Mouse (Mus musculus) kidney, adult 9 months (tissue): ENCODE data around the gene Samd11.

Experiments used
- DNase-seq: peaks from one replicate; pipeline ENCODE4 v3.0.0; 2022

Samd11 gene

DNA sequence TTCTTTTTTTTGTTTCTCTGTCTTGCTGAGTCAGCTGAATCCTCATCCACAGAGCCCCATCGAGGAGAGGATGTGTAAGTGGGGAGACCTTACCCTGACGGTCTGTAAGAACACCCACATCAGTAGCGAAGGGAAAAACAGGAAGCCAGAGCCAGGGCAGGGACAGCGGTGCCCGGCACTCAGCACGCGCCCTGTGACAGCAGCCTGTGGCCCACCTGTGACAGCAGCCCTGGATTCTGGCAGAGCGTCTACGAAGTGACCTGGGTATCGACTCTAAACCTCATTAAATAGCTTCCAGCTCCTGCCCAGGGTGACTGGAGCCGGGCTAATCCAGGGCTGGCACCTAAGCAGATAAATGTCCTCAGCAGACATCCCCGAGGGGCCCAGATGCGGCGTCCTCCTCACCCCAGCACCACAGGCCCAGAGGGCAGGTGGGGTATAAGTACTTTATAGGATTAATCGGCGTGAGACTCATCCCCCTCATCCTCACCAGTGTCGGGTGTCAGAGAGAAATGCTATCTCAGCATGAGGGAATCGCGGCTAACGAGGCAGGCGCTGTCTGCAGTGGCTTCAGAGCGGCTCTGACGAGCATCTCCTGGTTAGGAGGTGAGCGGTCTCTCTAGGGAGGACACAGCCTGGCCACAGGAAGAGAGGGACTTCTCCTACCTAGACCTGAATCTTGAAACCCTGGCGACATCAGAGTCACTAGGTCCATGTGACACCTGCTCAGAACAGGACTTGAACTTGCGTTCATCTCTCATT, at the start of gene Samd11:
Samd11 (minus strand) TSS at position 580 of the 762 bp plus-strand sequence.
- no peak for DNase-seq

DNA sequence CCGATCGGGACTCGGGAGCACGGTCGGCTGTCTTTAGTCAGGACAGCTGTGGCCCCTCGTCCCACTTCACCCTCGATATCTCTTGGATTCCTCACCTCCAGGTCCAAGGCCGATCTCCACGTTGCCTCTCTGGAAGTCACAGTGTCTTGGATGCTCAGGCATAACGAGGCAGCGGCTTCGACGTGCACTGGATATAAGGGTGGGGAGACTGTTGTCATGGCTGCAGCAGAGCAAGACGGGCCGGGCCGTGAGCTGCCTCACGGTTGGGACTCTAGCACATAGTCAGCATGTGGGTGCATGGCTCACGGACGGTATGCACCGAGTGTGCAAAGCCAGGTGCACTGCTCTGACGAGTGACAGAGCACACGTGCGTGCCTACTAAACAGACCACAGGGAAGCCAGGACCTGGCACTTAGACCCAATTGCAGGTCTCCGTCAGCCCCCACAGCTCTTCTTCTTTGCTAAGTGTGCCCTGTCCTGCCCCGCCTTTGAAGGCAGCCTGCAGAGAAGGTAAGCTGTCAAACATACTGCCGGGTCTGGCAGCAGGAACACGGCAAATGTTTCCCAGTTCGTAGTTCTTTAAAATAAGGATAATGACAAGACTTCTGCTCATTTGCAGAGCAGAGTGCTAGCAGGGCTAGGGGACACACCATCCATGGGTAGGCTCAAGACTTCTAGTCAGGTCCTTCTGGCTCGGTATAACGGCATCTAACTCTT, 938 bp downstream of the Samd11 start:
- no peak for DNase-seq

DNA sequence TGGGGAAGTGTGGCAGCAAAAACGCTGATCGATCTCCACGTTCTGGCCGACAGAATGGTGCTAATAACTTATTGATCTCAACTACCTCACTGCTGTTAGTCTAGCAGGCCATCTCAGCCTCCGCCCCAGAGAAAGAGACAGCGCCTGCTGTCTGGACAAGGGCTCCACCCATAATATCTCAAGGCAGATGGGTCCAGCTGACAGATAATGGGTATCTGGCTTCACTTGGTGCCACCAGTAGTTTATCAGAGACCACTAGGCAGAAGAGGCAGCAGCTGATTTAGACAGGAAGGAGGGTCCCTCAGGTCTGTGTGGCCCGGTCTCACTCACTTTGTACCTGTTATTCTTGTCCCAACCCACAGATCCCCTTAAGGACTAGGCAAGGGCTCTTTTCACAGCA, 2.4 kb downstream of the Samd11 start:
- DNase-seq: no peak

DNA sequence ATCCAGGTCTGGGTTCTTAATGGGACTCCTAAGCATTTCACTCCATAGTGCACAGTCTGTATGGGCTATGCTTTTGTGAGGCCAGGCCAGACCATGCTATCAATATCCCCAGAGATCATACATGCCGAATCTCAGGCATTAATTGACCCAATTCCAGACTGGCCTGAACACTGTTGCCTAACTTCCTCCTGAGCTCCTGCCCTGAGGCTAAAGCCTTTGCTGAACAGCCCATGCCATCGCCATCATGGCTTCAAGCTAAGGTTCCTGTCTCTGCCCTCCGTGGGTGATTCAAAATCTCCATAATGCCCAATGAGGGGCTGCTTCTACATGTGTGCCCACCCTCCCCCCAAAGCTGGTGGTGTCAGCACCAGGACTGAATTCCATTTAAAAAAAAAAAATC, 2.8 kb downstream of the Samd11 start:
- no peak for DNase-seq

DNA sequence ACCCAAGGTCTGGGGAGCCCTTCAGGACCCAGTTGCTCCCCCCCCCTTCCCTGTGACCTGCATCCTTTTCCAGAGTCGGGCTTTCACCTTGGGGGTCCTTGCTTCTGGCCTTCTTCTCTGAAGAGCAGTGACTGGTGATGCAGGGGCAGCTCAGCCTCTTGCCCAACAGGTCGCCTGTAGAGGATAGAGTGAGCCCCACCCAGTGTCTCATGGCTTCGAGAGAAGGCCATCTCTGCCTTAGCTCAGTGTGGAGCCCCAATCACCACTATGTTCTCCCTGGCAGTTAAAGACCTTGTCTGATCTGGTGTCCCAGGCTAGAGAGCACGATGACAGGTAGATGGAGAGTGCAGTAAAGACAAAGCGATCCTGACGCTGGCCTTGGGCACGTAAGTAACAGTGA, 3.3 kb downstream of the Samd11 start:
- no peak for DNase-seq

DNA sequence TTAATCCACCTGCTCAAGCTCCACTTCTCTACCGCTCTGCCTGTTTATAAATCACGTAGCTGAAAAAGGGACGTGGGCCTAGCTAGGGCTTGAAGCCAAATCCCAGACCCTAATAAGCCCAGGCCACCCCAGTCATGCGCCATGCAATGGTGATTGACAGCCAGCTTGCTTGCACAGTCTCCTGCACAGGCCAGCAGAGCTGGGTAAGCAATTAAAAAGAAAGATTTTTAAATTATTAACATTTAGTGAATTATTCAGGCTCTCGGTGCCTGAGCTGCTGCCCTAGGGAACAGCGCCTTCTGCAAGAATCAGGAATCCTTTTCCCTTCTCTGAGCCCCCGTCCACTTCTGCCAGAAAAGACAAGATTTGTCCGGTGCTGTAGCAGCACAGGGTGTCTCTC, 4.4 kb downstream of the Samd11 start:
- peak; percentile 15 for DNase-seq

DNA sequence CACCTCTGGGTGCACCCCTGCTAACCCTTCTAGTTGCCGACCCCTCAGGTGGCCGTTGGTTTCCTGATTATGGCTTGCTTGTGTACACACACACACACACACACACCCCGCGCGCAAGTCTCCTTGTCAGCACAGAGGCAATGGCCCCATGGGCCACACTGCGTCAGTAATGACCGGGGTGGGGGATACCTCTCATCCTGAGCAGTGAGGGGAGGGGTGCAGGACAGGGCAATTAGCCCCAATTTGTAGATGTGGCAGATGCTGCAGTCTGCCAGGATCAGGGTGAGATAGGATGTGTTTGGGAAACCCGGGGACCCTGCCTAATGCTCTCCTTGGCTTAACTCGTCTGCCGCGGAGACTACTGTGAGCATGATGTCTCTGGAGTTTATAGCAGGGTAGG, 5.9 kb downstream of the Samd11 start:
- DNase-seq: no peak

DNA sequence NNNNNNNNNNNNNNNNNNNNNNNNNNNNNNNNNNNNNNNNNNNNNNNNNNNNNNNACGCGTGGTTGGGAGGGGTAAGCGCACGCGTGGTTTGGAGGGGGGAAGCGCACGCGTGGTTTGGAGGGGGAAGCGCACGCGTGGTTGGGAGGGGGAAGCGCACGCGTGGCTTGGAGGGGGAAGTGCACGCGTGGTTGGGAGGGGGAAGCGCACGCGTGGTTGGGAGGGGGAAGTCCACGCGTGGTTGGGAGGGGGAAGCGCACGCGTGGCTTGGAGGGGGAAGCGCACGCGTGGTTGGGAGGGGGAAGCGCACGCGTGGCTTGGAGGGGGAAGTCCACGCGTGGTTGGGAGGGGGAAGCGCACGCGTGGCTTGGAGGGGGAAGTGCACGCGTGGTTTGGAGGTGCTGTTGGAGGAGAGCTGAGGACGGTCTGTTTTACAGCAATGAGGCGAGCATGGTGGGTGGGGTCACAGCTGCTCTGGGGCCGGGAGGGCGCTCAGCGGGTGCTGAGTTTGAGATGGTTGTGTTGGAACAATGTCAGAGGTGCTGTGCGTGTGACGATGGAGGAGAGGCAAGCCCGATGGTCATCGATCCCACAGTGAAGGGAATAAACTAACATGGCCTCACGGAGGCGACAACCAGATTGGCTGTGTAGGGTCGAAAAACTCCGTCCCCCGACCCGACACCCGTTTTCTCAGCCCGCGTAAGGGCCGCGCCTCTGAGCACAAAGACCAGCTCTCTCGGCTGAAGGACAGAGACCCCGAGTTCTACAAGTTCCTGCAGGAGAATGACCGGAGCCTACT, 18.6 kb downstream of the Samd11 start:
- DNase-seq: no peak

DNA sequence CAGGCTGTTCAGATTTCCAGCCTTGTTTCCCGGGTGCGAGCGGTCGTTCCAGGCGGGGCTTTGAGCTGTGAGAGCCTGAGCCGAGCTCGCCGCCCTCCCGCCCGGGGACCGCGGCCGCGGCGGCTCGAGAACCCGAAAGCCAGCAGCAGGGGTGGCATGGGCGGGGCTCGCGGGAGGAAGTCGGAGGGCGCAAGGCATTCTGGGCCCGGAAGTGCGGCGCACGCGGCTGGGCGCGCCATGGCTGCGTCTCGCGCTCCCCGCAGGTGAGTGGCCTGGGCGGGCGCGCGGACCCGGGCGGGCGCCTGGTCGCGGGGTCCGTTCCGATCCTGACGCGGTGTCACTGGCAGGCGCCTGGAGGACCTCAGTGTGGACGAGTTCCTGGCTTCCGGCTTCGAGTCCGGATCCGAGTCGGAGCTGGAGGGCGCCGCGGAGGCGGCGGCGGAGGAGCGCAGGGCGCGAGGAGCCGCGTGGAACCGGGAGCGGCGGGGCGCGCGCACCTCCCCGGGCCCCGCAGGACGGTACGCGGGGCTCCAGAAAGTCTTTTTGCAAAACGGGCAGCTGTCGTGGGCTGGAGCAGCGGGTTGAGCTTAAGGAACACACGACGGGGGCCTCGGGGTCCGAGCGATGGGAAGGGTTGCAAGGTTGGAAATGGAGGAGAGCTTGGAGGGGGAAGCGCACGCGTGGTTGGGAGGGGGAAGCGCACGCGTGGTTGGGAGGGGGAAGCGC, 19.5 kb downstream of the Samd11 start, which contains the start of gene Noc2l:
Noc2l (plus strand) TSS at position 203 of the 726 bp plus-strand sequence.
- peak; percentile 88 for DNase-seq

DNA sequence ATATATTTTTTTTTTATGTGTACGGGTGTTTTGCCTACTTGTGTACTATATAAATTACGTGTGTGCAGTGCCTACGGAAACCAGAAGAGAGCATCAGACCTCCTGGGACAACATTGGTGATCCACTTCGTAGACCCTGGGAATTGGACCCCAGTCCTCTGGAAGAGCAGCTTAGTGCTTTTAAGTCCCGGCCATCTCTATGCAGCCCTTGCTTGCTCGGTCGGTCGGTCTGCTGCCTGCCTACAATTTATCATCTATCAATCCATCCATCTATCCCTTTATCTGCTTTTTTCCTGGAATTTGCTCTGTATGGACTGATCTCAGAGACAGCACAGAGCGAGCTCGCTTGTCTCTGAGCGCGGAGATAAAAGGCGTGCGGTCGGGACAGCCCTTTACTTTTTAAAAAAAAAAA, 20.1 kb downstream of the Samd11 start:
- DNase-seq: peak; percentile 19

DNA sequence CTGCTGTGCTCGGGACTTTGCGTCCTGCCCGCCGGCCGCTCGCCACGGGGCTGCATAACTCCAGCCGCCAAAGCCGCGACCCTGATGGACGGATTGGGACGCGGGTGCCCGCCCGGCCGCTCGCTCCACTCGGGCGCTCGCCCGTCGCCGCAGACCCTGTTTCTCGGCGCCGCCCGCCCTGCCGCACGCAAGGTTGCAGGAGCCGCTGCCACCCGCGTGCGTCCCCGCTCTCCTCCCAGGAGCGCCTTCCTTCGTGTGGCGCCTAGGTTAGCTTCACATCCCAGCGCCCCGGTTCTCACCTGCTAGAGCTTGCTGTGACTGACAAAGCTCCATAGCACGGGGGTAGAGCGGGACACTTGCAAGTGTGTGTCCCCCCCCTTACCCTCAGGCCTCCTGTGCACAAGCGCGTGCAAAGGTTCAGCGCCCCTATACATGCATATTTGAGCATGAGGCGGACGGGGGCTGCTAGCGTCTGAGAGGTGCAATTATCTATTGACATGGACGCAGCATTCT, 20.7 kb downstream of the Samd11 start, which contains the start of gene Plekhn1:
Plekhn1 (minus strand) TSS at position 157 of the 513 bp plus-strand sequence.
- peak; percentile 67 for DNase-seq

DNA sequence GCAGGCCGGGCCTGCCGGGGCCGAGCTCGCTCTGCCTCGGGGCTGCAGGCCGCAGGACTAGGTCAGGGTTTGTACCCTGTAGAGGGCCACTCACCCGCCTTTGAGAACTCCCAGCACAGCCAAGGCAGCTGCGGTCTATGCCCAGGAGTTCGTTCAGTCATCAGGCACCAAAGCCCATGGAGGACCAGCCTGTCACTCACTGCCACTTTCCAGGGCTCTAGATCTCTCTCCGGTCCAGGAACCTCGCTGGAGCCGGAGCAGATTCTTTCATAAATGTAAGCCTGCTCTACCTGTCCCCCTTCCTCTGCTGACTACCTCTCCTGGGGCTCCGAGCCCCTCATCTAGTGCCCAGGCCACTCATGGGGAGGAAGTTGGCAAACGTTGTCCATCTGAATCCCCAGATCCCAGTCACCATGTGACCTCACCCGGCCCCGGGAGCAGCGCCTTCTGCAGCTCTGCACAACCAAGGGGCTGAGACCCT, 21.4 kb downstream of the Samd11 start:
- DNase-seq: no peak

DNA sequence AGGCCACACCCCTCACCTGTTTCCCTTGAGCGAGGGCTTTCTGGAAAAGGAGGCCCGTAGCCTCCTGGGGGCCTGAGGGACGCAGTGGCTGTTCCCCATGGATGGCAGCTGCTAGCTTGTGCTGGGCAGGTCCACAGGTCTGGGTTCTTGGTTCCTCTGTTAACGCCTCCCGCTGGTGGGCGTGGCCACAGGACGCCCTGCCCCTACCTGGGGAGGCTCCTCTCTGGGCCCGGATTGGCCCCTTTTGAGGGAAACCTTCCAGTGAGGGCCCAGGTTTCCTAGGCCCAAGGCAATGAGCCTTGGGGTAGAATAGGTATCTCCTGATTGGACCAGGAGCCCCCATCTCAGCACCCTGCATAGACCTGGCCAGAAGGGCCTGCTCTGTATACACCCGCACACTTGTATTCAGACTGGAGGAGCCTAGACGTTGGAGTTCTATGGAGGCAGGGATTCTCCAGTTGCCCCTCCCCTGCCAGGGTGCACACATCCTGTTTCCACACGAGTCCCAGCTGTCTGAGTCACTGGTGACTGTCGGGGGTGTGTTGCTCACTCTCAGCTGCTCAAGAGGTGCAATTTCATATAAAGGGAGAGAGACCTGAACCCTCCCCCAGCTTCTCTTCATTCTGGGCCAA, 26.9 kb downstream of the Samd11 start:
- peak; percentile 25 for DNase-seq

DNA sequence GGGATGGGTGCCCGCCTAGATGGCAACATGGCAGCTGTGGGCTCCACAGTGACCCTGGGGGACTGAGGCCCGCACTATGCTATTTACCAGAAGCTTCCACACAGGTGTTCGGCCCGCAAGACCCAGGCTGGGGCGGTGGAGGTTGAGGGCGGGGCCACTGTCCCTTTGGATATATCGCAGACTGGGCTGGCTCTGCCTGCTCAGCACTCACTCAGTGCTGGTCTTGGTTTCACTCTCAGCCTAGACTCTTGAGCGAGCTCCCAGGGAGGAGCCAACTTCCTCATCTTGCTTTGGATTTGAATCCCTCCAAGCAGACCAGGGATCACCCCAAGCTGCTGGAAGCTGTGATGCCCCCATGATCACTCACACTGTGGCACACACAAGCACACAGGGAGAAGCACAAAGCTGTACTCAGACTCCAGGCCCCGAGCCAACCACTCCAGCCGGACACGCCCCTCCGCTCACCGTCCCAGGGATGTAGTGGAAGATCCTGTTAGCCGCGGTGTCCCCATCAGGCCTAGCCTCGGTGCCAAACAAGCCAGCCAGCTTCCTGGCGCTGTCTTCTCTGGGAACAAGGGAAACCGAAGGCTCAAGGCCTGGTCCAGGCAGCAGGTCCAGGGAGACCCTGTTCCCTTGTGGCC, 27.6 kb downstream of the Samd11 start:
- DNase-seq: no peak

DNA sequence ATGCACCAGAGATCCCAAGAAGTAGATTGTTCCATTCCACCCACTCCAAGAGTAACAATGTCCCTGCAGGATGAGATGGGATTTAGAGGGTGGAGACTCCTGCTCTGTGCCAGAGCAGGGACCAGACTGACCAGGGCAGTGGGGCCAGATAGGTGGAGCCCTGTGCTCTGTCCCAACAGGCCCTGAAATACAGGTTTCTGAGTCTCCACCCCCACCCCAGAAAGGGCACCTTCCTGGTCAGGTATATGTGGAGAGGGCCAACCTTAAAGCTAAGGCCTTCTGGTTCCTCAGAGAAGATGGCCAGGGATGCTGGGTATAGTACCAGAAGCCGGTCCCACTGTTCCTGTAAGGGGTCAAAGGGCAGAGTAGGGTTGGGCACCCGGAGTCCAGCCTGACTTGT, 31.2 kb downstream of the Samd11 start:
- DNase-seq: no peak

DNA sequence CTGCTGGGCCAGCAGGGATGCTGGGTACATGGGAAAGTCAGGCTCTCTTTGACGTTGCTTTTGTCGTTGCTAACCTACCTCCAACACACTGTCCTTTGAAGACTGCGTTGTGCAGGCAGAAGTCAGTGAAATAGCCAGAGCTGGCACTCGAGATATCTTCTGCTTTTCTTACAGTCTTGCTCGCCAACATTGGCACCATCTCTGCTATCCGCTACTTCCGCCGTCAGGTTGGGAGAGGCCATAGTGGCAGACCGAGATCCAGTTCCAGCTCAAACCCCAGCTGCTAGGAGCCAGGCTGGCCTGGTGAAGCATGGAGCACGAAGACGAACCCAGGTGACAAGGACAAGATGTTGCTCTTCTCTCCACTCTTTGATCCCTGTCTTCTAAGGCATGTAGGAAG, 35.5 kb downstream of the Samd11 start:
- DNase-seq: no peak

DNA sequence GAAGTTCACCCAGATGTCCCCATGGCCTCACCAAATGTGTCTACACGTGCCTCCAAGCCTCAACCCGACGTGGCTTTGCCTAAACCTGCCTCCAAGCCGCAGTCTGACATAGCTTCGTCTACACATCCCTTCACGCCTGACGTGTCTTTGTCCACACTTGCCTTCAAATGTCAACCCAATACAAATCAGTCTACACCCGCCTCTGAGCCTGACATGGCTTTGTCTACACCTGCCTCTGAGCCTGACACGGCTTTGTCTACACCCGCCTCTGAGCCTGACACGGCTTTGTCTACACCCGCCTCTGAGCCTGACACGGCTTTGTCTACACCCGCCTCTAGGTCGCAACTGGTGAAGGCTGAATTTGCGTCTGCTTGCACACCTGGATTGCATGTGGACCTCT, 37.6 kb downstream of the Samd11 start:
- DNase-seq: no peak

DNA sequence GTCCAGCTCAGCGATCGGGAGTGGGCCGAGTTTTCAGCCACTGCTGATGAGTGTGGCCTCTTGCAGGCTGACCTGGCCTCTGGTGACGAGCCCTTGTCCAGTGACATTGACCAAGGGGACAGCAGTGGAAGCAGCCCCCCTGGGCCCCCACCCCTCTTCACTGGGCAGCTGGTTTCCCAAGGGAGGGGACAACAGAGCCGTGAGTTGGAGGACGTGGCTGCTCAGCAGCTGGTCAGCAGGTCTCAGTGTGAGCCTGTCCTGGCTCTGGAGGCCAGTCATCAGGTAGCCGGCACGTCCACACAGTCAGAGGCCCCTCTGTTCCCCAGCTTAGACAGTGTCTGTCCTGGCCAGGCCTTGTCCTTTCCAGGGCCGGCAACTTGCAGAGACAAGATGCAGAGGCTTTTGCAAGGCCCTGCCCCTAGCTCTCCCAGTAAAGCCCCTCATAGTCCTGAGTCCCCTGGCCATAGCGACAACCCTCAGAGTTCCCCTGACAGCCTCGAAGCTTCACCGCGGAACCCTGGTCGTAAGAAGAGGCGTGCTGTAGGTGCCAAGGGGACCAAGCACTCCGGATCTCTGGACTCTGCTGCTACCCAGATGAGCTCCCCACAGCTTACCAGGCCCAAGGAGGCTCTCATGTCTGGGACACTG, 38.3 kb downstream of the Samd11 start:
- DNase-seq: no peak

DNA sequence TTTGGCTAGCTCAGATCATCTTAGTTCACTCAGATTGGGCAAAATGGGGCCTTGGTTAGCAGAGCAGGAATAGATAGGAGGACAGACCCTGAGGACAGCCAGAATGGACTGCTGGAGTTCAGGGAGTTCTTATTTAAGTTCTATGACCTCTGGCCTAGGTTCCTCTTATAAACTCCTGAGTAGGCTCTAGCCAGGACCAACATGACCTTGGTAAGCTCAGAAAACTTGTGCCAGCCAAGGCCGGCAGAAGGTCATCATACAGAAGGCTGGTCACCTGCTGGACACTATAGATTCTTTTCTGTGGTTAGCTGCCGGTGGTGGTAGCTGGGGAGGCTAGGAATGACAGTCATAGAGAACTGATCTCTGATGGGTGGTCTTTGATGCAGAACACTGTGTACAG, 39.3 kb downstream of the Samd11 start:
- no peak for DNase-seq

DNA sequence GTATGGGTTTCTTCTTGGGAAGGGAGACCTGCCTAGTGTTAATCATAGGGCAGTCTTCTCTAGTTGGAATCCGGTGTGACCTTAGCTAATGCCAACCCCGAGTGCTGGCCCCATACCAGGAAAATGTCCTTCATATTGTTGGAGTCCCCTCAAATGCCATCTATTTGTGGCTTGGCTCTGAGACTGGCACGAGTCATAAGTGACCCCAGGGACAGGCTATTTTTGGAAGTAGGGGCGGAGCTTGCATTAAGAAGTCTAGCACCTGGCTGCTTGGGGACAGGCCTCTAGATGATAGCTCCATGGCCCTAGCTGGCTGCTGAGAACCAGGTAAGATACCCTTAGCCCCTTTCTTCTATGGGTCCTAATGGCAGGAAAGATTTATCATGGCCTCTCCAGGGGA, 39.8 kb downstream of the Samd11 start, which contains the start of gene Perm1:
Perm1 (plus strand) TSS at position 220 of the 400 bp plus-strand sequence.
- DNase-seq: peak; percentile 74

DNA sequence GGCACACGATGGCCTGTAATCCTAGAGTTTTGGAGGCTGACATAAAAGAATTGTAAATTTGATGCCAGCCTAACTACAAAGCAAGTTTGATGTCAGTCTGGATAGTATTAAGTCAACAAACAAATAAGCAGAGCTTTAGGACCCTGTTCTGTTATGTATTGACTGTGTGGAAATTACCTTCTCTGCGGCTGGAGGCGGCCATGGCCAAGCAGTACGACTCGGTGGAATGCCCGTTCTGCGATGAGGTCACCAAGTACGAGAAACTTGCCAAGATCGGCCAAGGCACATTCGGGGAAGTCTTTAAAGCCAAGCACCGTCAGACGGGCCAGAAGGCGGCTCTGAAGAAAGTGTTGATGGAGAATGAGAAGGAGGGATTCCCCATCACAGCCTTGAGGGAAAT, 42.3 kb downstream of the Samd11 start:
- DNase-seq: no peak
